Mouse (Mus musculus) left cerebral cortex, adult 2 months (tissue): ENCODE results near the gene Jaml. TPM values are rescaled to one million over a fixed set of nuclear protein-coding genes. Genes with fewer than 3 reads are reported as not detected.

Experiments
- DNase-seq, 2 experiments: peaks; one replicate each; pipeline ENCODE4 v3.0.0; 2021 to 2022; ENCODE audit warnings: low spot score in 2 of 2, mixed read lengths in 1 of 2; ENCODE audit errors: extremely low spot score in 1 of 2
- H3K27ac ChIP-seq: fragments of 200-600 bp; 2 replicates; pipeline ENCODE4 v1.8.1; 2022
- H3K4me3 ChIP-seq: fragments of 200-600 bp; 2 replicates; pipeline ENCODE4 v1.8.1; 2022
- CTCF ChIP-seq: fragments of 200-600 bp; IDR thresholded peaks from 2 replicates; pipeline ENCODE4 v1.8.1; 2022; ENCODE audit warnings: antibody characterized with exemption, mild to moderate bottlenecking, moderate library complexity
- intact Hi-C: fragments of 180-260 bp; cut with DNase I; formaldehyde crosslinking; loops from one replicate; pipeline ENCODE4 v1.15.1; 2025
- total RNA-seq, 2 experiments: library from RNA; stranded (reverse); gene quantifications; 2 replicates each; pipeline ENCODE4 v1.2.3; 2021

Jaml gene
- total RNA-seq, 2 experiments from 2014 or later, result 0.41 to 0.98 TPM

GRCm38 (mm10) chr9:45049731-45050130, 29.3 kb upstream of the Jaml start:
- no peak for TF ChIP-seq CTCF
- Histone ChIP-seq H3K4me3 (no peak overlapping the region), H3K27ac (no peak overlapping the region)
- intact Hi-C loops, result no loop called here
- DNase-seq, result no peak

GRCm38 (mm10) chr9:45050301-45050700, 28.7 kb upstream of the Jaml start:
- DNase-seq, result no peak
- Histone ChIP-seq H3K27ac (no peak overlapping the region), H3K4me3 (no peak overlapping the region)
- intact Hi-C loops, result no loop called here
- TF ChIP-seq CTCF, result no peak

- Histone ChIP-seq H3K4me3 (peak within 1 kb of the TSS; percentile 88), H3K27ac (peak within 1 kb of the TSS; percentile 98)
- DNase-seq, result peak; percentile 83 to 85
- no peak for TF ChIP-seq CTCF
- intact Hi-C loops, result loop anchor here (2.0 kb wide), 3 partner anchors 64 to 90 kb away; partner anchors contain the start of gene Ube4a
Observed at GRCm38 (mm10) chr9:45055082-45055713, 23.8 kb upstream of the Jaml start, which contains the start of gene Mpzl3. TSS of gene Mpzl3 (plus strand) at chr9:45055186.

- intact Hi-C loops, result no loop called here
- no peak for TF ChIP-seq CTCF
- Histone ChIP-seq H3K4me3 (no peak overlapping the region), H3K27ac (no peak overlapping the region)
- no peak for DNase-seq
Observed at GRCm38 (mm10) chr9:45058304-45058940, 20.6 kb upstream of the Jaml start.

GRCm38 (mm10) chr9:45060151-45060550, 18.8 kb upstream of the Jaml start:
- no peak overlapping the region for H3K27ac ChIP-seq
- TF ChIP-seq CTCF, result no peak
- intact Hi-C loops, result no loop called here

GRCm38 (mm10) chr9:45062677-45063076, 16.3 kb upstream of the Jaml start:
- no peak overlapping the region for H3K27ac ChIP-seq
- no peak for TF ChIP-seq CTCF
- DNase-seq, result no peak
- H3K4me3 ChIP-seq, result no peak overlapping the region
- intact Hi-C loops, result no loop called here

More at GRCm38 (mm10) chr9:45060151-45060550, 18.8 kb upstream of the Jaml start:
- H3K4me3 ChIP-seq, result no peak overlapping the region
- no peak for DNase-seq

GRCm38 (mm10) chr9:45064421-45064820, 14.6 kb upstream of the Jaml start:
- no peak overlapping the region for H3K4me3 ChIP-seq
- no peak overlapping the region for H3K27ac ChIP-seq
- TF ChIP-seq CTCF, result no peak
- intact Hi-C loops, result no loop called here
- DNase-seq, result no peak

GRCm38 (mm10) chr9:45066735-45067134, 12.2 kb upstream of the Jaml start:
- H3K4me3 ChIP-seq, result no peak overlapping the region
- intact Hi-C loops, result no loop called here
- no peak overlapping the region for H3K27ac ChIP-seq
- DNase-seq, result no peak
- no peak for TF ChIP-seq CTCF

GRCm38 (mm10) chr9:45071800-45072199, 7.2 kb upstream of the Jaml start:
- no peak for DNase-seq
- TF ChIP-seq CTCF, result no peak
- Histone ChIP-seq H3K27ac (no peak overlapping the region), H3K4me3 (no peak overlapping the region)
- intact Hi-C loops, result no loop called here

- DNase-seq, result no peak
- intact Hi-C loops, result no loop called here
- no peak overlapping the region for H3K4me3 ChIP-seq
- no peak overlapping the region for H3K27ac ChIP-seq
- TF ChIP-seq CTCF, result no peak
Observed at GRCm38 (mm10) chr9:45077859-45078258, 1.1 kb upstream of the Jaml start.

- no peak for TF ChIP-seq CTCF
- intact Hi-C loops, result no loop called here
- Histone ChIP-seq H3K27ac (no peak overlapping the region), H3K4me3 (no peak overlapping the region)
- no peak for DNase-seq
Observed at GRCm38 (mm10) chr9:45083132-45083531, 4.1 kb downstream of the Jaml start.

GRCm38 (mm10) chr9:45084556-45084955, 5.6 kb downstream of the Jaml start:
- H3K4me3 ChIP-seq, result no peak overlapping the region
- no peak overlapping the region for H3K27ac ChIP-seq
- no peak for TF ChIP-seq CTCF
- no peak for DNase-seq
- intact Hi-C loops, result no loop called here
